Mouse (Mus musculus) CH12.LX (cell line): Measurements from ENCODE around the gene Nt5m. TPM values are rescaled to one million over a fixed set of nuclear protein-coding genes. Genes with fewer than 3 reads are reported as not detected.

ENCODE experiments used
- DNase-seq: peaks from one replicate; pipeline ENCODE4 v3.0.0-alpha.2; 2013; ENCODE audit errors: extremely low read depth
- H3K27ac ChIP-seq: 2 replicates; pipeline ENCODE4 v1.5.1; 2012; ENCODE audit warnings: low read depth, mild to moderate bottlenecking, control low read depth, moderate library complexity; ENCODE audit not compliant: insufficient read depth
- H3K27me3 ChIP-seq: replicated peaks from 2 replicates; pipeline ENCODE3; 2012; ENCODE audit warnings: inconsistent platforms
- H3K36me3 ChIP-seq, 2 experiments: replicated peaks in 1 of 2; 2 replicates each; pipeline versions ENCODE3 to v1.6.1; 2012; ENCODE audit warnings: inconsistent platforms in 1 of 2, low read length in 1 of 2, mild to moderate bottlenecking in 1 of 2, mixed read lengths in 1 of 2, moderate library complexity in 1 of 2; ENCODE audit not compliant: control insufficient read depth in 1 of 2, insufficient read depth in 1 of 2
- H3K4me1 ChIP-seq, 2 experiments: 2 replicates each; pipeline ENCODE4 v1.6.1; 2012; ENCODE audit warnings: inconsistent platforms in 1 of 2, moderate library complexity in 1 of 2; ENCODE audit not compliant: insufficient read depth in 2 of 2, control insufficient read depth in 1 of 2
- H3K4me2 ChIP-seq: 2 replicates; pipeline ENCODE4 v1.6.1; 2012; ENCODE audit warnings: low read depth, mild to moderate bottlenecking, control low read depth; ENCODE audit not compliant: poor library complexity, insufficient read depth, severe bottlenecking
- H3K4me3 ChIP-seq, 3 experiments: fragments of 150-350 bp in 1 of 3; sonication (generic) in 1 of 3; replicated peaks in 1 of 3; 2 replicates each; pipeline versions ENCODE3 to v1.5.1; 2011 to 2012; ENCODE audit warnings: low read depth in 2 of 3, low read length in 2 of 3, mild to moderate bottlenecking in 2 of 3, moderate library complexity in 2 of 3, control low read depth in 1 of 3, improper control_type of control experiment in 1 of 3, inconsistent platforms in 1 of 3, mixed read lengths in 1 of 3; ENCODE audit not compliant: poor library complexity in 1 of 3
- H3K79me2 ChIP-seq: replicated peaks from 2 replicates; pipeline ENCODE4 v1.6.1; 2012; ENCODE audit warnings: mild to moderate bottlenecking, moderate library complexity; ENCODE audit not compliant: control insufficient read depth, poor library complexity, insufficient read depth, severe bottlenecking; ENCODE audit errors: extremely low read depth
- H3K9ac ChIP-seq: 2 replicates; pipeline ENCODE4 v1.6.1; 2012; ENCODE audit warnings: low read depth, mild to moderate bottlenecking, control low read depth, moderate library complexity; ENCODE audit not compliant: insufficient read depth
- H3K9me3 ChIP-seq: replicated peaks from 2 replicates; pipeline ENCODE3; 2012; ENCODE audit warnings: low read length, inconsistent platforms, mixed read lengths
- BHLHE40 ChIP-seq: IDR thresholded peaks from 2 replicates; pipeline ENCODE4 v1.6.1; 2011; ENCODE audit warnings: mild to moderate bottlenecking, low read depth, low read length, improper control_type of control experiment
- CHD1 ChIP-seq: IDR thresholded peaks from 2 replicates; pipeline ENCODE4 v1.6.1; 2012; ENCODE audit warnings: low read depth, low read length, improper control_type of control experiment, inconsistent platforms
- CHD2 ChIP-seq: IDR thresholded peaks from 2 replicates; pipeline ENCODE4 v1.6.1; 2011; ENCODE audit warnings: low read length, improper control_type of control experiment
- CTCF ChIP-seq, 2 experiments: IDR thresholded peaks in 1 of 2; conservative IDR thresholded peaks in 1 of 2; 2 replicates each; pipeline ENCODE4 v1.5.1; 2011 to 2012; ENCODE audit warnings: low read depth in 2 of 2, low read length in 2 of 2, improper control_type of control experiment in 1 of 2, inconsistent platforms in 1 of 2, mild to moderate bottlenecking in 1 of 2, moderate library complexity in 1 of 2
- E2F4 ChIP-seq: IDR thresholded peaks from 2 replicates; pipeline ENCODE4 v1.6.1; 2011; ENCODE audit warnings: low read depth, low read length, improper control_type of control experiment; ENCODE audit not compliant: insufficient replicate concordance
- ELF1 ChIP-seq: IDR thresholded peaks from 2 replicates; pipeline ENCODE4 v1.6.1; 2014; ENCODE audit warnings: low read depth, mild to moderate bottlenecking, inconsistent platforms, low read length, improper control_type of control experiment
- EP300 ChIP-seq: IDR thresholded peaks from 2 replicates; pipeline ENCODE4 v1.6.1; 2011; ENCODE audit warnings: low read length, improper control_type of control experiment
- ETS1 ChIP-seq: conservative IDR thresholded peaks from 2 replicates; pipeline ENCODE4 v1.6.1; 2012; ENCODE audit warnings: low read depth, mild to moderate bottlenecking, inconsistent platforms, low read length, improper control_type of control experiment, moderate library complexity
- GABPA ChIP-seq: IDR thresholded peaks from 2 replicates; pipeline ENCODE4 v1.6.1; 2012; ENCODE audit warnings: low read depth, low read length, improper control_type of control experiment, inconsistent platforms; ENCODE audit not compliant: insufficient replicate concordance
- HCFC1 ChIP-seq: IDR thresholded peaks from 2 replicates; pipeline ENCODE4 v1.6.1; 2012; ENCODE audit warnings: low read depth, mild to moderate bottlenecking, inconsistent platforms, low read length, improper control_type of control experiment
- IRF4 ChIP-seq: IDR thresholded peaks from 2 replicates; pipeline ENCODE4 v1.6.1; 2014; ENCODE audit warnings: low read depth, mild to moderate bottlenecking, inconsistent platforms, low read length, improper control_type of control experiment
- JUN ChIP-seq: IDR thresholded peaks from 2 replicates; pipeline ENCODE4 v1.6.1; 2011; ENCODE audit warnings: low read depth, mild to moderate bottlenecking, low read length, improper control_type of control experiment, moderate library complexity; ENCODE audit not compliant: insufficient read depth
- JUND ChIP-seq: conservative IDR thresholded peaks from 2 replicates; pipeline ENCODE4 v1.6.1; 2011; ENCODE audit warnings: low read depth, low read length, improper control_type of control experiment
- KAT2A ChIP-seq: IDR thresholded peaks from 2 replicates; pipeline ENCODE4 v1.6.1; 2012; ENCODE audit warnings: low read length, improper control_type of control experiment, inconsistent platforms; ENCODE audit not compliant: insufficient replicate concordance
- MAFK ChIP-seq: IDR thresholded peaks from 2 replicates; pipeline ENCODE4 v1.6.1; 2011; ENCODE audit warnings: low read length, improper control_type of control experiment; ENCODE audit not compliant: insufficient replicate concordance
- MAX ChIP-seq: IDR thresholded peaks from 2 replicates; pipeline ENCODE4 v1.6.1; 2011; ENCODE audit warnings: low read length, improper control_type of control experiment
- MAZ ChIP-seq: IDR thresholded peaks from 2 replicates; pipeline ENCODE4 v1.6.1; 2012; ENCODE audit warnings: low read depth, mild to moderate bottlenecking, inconsistent platforms, low read length, improper control_type of control experiment, moderate library complexity
- MEF2A ChIP-seq: IDR thresholded peaks from 2 replicates; pipeline ENCODE4 v1.6.1; 2014; ENCODE audit warnings: low read depth, mild to moderate bottlenecking, inconsistent platforms, low read length, improper control_type of control experiment, borderline replicate concordance
- MXI1 ChIP-seq: IDR thresholded peaks from 2 replicates; pipeline ENCODE4 v1.6.1; 2011; ENCODE audit warnings: mild to moderate bottlenecking, low read depth, low read length, improper control_type of control experiment
- MYC ChIP-seq: IDR thresholded peaks from 2 replicates; pipeline ENCODE4 v1.6.1; 2011; ENCODE audit warnings: low read depth, mild to moderate bottlenecking, improper control_type of control experiment, low read length
- NELFE ChIP-seq: IDR thresholded peaks from 2 replicates; pipeline ENCODE4 v1.6.1; 2011; ENCODE audit warnings: low read depth, low read length, improper control_type of control experiment
- NRF1 ChIP-seq: IDR thresholded peaks from 2 replicates; pipeline ENCODE4 v1.6.1; 2014; ENCODE audit warnings: low read depth, mild to moderate bottlenecking, inconsistent platforms, low read length, improper control_type of control experiment, moderate library complexity
- PAX5 ChIP-seq: IDR thresholded peaks from 2 replicates; pipeline ENCODE4 v1.6.1; 2012; ENCODE audit warnings: low read length, inconsistent platforms, mixed read lengths
- POLR2A ChIP-seq: IDR thresholded peaks from 2 replicates; pipeline ENCODE4 v1.6.1; 2011; ENCODE audit warnings: low read depth, mild to moderate bottlenecking, improper control_type of control experiment, low read length
- POLR2AphosphoS2 ChIP-seq: IDR thresholded peaks from 2 replicates; pipeline ENCODE4 v1.6.1; 2011; ENCODE audit warnings: low read depth, low read length, improper control_type of control experiment
- RAD21 ChIP-seq: IDR thresholded peaks from 2 replicates; pipeline ENCODE4 v1.6.1; 2011; ENCODE audit warnings: low read depth, mild to moderate bottlenecking, low read length, improper control_type of control experiment, moderate library complexity
- RCOR1 ChIP-seq: conservative IDR thresholded peaks from 2 replicates; pipeline ENCODE4 v1.6.1; 2012; ENCODE audit warnings: low read depth, mild to moderate bottlenecking, inconsistent platforms, low read length, improper control_type of control experiment
- SIN3A ChIP-seq: IDR thresholded peaks from 2 replicates; pipeline ENCODE4 v1.6.1; 2012; ENCODE audit warnings: low read length, improper control_type of control experiment, inconsistent platforms
- SMC3 ChIP-seq: IDR thresholded peaks from 2 replicates; pipeline ENCODE4 v1.6.1; 2011; ENCODE audit warnings: low read depth, low read length, improper control_type of control experiment
- TBP ChIP-seq: conservative IDR thresholded peaks from 2 replicates; pipeline ENCODE4 v1.6.1; 2011; ENCODE audit warnings: low read depth, low read length, improper control_type of control experiment
- TCF12 ChIP-seq: IDR thresholded peaks from 2 replicates; pipeline ENCODE4 v1.6.1; 2014; ENCODE audit warnings: low read depth, mild to moderate bottlenecking, inconsistent platforms, low read length, improper control_type of control experiment
- UBTF ChIP-seq: IDR thresholded peaks from 2 replicates; pipeline ENCODE4 v1.6.1; 2012; ENCODE audit warnings: low read depth, mild to moderate bottlenecking, inconsistent platforms, low read length, improper control_type of control experiment, moderate library complexity
- USF1 ChIP-seq: IDR thresholded peaks from 2 replicates; pipeline ENCODE4 v1.6.1; 2014; ENCODE audit warnings: low read depth, mild to moderate bottlenecking, inconsistent platforms, low read length, improper control_type of control experiment
- USF2 ChIP-seq: conservative IDR thresholded peaks from 2 replicates; pipeline ENCODE4 v1.6.1; 2011; ENCODE audit warnings: low read depth, low read length, improper control_type of control experiment
- ZC3H11A ChIP-seq: IDR thresholded peaks from 2 replicates; pipeline ENCODE4 v1.6.1; 2012; ENCODE audit warnings: low read depth, mild to moderate bottlenecking, inconsistent platforms, low read length, improper control_type of control experiment
- ZKSCAN1 ChIP-seq: IDR thresholded peaks from 2 replicates; pipeline ENCODE4 v1.6.1; 2012; ENCODE audit warnings: low read depth, inconsistent platforms, low read length, improper control_type of control experiment, borderline replicate concordance
- ZMIZ1 ChIP-seq: IDR thresholded peaks from 2 replicates; pipeline ENCODE4 v1.6.1; 2012; ENCODE audit warnings: low read depth, mild to moderate bottlenecking, inconsistent platforms, low read length, improper control_type of control experiment
- ZNF384 ChIP-seq: IDR thresholded peaks from 2 replicates; pipeline ENCODE4 v1.6.1; 2012; ENCODE audit warnings: low read depth, low read length, improper control_type of control experiment, inconsistent platforms
- dilution Hi-C: fragments of 300-500 bp; cut with MboI; formaldehyde crosslinking; loops from 2 replicates; pipeline ENCODE4 v1.14.3; 2020; ENCODE audit warnings: low sequenced_read_pairs; ENCODE audit not compliant: extremely low pct_unique_long_range_greater_than_20kb, extremely low pct_ligation_motif_present
- in situ Hi-C: fragments of 300-500 bp; cut with MboI; formaldehyde crosslinking; loops from 3 replicates; pipeline ENCODE4 v1.14.3; 2019; ENCODE audit warnings: low sequenced_read_pairs, low pct_ligation_motif_present, low pct_unique_long_range_greater_than_20kb, mixed read lengths
- polyA plus RNA-seq: library from polyadenylated mRNA; unstranded; fragments of >175 nt; gene quantifications from 2 replicates; pipeline ENCODE4 v1.2.1, GENCODE M21; 2012; ENCODE audit warnings: low read depth; ENCODE audit not compliant: insufficient read length
- total RNA-seq, 2 experiments: library from RNA; depleted of rRNA; stranded (reverse); fragments of 300-350 nt in 1 of 2; fragments of >200 nt in 1 of 2; gene quantifications; 2 replicates each; pipeline ENCODE4 v1.2.3; 2012 to 2014

The Nt5m gene
- 23.1 and 24.3 TPM in 2 replicates for total RNA-seq (2012; rRNA removed)
- total RNA-seq (2014; rRNA removed) = 24.6 and 25.7 TPM in 2 replicates
- polyA plus RNA-seq = 16.4 and 22.3 TPM in 2 replicates

DNA sequence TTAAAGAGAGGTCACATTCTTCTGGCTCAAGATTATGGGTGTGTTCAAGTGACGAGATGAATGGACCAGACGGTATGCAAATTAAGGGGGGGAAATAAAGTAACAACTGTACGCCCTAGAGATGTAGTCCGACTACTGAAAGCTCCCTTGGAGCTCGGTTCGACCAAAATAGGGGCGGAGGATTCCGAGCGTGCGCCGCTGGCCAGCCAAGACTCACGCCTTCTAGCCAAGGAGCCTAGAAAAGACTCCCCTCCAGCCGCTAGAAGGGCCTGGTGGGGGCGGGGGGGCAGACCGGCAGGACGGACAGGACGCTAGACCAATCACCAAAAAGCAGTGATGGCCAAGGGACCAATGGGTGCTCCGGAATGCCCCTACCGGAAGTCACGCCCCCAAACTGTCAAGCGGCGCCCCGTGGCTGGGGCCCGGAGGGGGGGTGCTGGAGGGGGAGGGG is at the start of gene Nt5m:
Gene Nt5m, plus strand, starts transcription at position 440 of the 451 bp plus-strand sequence.
- H3K4me1 ChIP-seq = peaks cover 23 to 51% of the 10 kb centered on the region in 2 experiments
- peaks cover 45% of the 10 kb centered on the region for H3K79me2 ChIP-seq
- H3K4me2 ChIP-seq = peak within 1 kb of the TSS; percentile 93
- no peaks in the 10 kb centered on the region for H3K27me3 ChIP-seq
- no peaks in the 10 kb centered on the region for H3K9me3 ChIP-seq
- in situ Hi-C loops = no loop called here
- peak within 1 kb of the TSS; percentile 97 for H3K9ac ChIP-seq
- peak; percentile 28; the same call in 1 of the 2 replicates for TF ChIP-seq ETS1
- TF ChIP-seq IRF4 = peak; percentile 54; the same call in 1 of the 2 replicates
- no peak for TF ChIP-seq RAD21
- peak; percentile 99 for TF ChIP-seq MAZ
- 0 out of 2 replicates have a peak, but pooled peaks have one; percentile 66 for TF ChIP-seq UBTF
- TF ChIP-seq E2F4 = no peak
- TF ChIP-seq ELF1 = peak; percentile 82
- no peak for TF ChIP-seq ZNF384
- no peak; the same call in 1 of the 2 replicates for TF ChIP-seq HCFC1
- TF ChIP-seq NRF1 = peak; percentile 32
- no peak for TF ChIP-seq JUN
- TF ChIP-seq SIN3A = peak; percentile 79; the same call in 1 of the 2 replicates
- TF ChIP-seq MAX = peak; percentile 80
- peak; percentile 58; the same call in 1 of the 2 replicates for TF ChIP-seq MEF2A
- peak; percentile 46 for TF ChIP-seq USF1
- TF ChIP-seq EP300 = no peak
- TF ChIP-seq CHD2 = peak; percentile 97
- no peak for TF ChIP-seq CTCF (conservative IDR thresholded peaks at IDR 0.05 in 1 of 2, IDR thresholded peaks at IDR 0.05 in 1 of 2; ENCODE audit: low read depth in 2 of 2, low read length in 2 of 2)
- TF ChIP-seq ZMIZ1 = no peak
- no peak for TF ChIP-seq NELFE
- peak; percentile 92 for TF ChIP-seq MXI1
- no peak for TF ChIP-seq POLR2A
- no peak for TF ChIP-seq USF2
- peak; percentile 60 for TF ChIP-seq BHLHE40
- peak; percentile 58; the same call in 1 of the 2 replicates for TF ChIP-seq MYC
- TF ChIP-seq KAT2A = peak; percentile 64; the same call in 1 of the 2 replicates
- TF ChIP-seq TBP = 0 out of 2 replicates have a peak, but pooled peaks have one; percentile 37
- TF ChIP-seq POLR2AphosphoS2 = no peak; the same call in 1 of the 2 replicates
- no peak for TF ChIP-seq ZC3H11A
- TF ChIP-seq PAX5 = no peak
- TF ChIP-seq ZKSCAN1 = no peak
- TF ChIP-seq JUND = no peak
- TF ChIP-seq GABPA = no peak
- TF ChIP-seq CHD1 = peak; percentile 81; the same call in 1 of the 2 replicates
- TF ChIP-seq RCOR1 = no peak
- no peak for TF ChIP-seq MAFK
- TF ChIP-seq TCF12 = peak; percentile 36; the same call in 1 of the 2 replicates
- TF ChIP-seq SMC3 = no peak
- H3K27ac ChIP-seq = peak within 1 kb of the TSS; percentile 95
- dilution Hi-C loops = no loop called here
- DNase-seq = peak; percentile 98
- peaks cover 25 to 53% of the 10 kb centered on the region in 2 experiments for H3K36me3 ChIP-seq
- H3K4me3 ChIP-seq = peak within 1 kb of the TSS; percentile 91 to 98 (median 92)
